Mouse (Mus musculus) liver, adult 2 months (tissue): ENCODE results near the gene Cdh22. TPM values are rescaled to one million over a fixed set of nuclear protein-coding genes. Genes with fewer than 3 reads are reported as not detected.

Experiments used
- DNase-seq: peaks from one replicate; pipeline ENCODE4 v3.0.0-alpha.2; 2011; ENCODE audit warnings: low read depth, low spot score; ENCODE audit errors: extremely low read depth
- H3K27ac ChIP-seq: fragments of 200-500 bp; replicated peaks from 2 replicates; pipeline ENCODE4 v1.5.1; 2012; ENCODE audit warnings: low read depth, mild to moderate bottlenecking, control low read depth, inconsistent platforms, low read length; ENCODE audit not compliant: insufficient read depth
- H3K27me3 ChIP-seq: fragments of 200-500 bp; 2 replicates; pipeline ENCODE4 v1.6.1; 2012; ENCODE audit warnings: mild to moderate bottlenecking, moderate library complexity, low read length, inconsistent platforms; ENCODE audit not compliant: control insufficient read depth, insufficient read depth
- H3K36me3 ChIP-seq: fragments of 200-500 bp; 2 replicates; pipeline ENCODE4 v1.6.1; 2012; ENCODE audit warnings: low read length, inconsistent platforms; ENCODE audit not compliant: control insufficient read depth, insufficient read depth
- H3K4me1 ChIP-seq: fragments of 200-500 bp; 2 replicates; pipeline ENCODE4 v1.6.1; 2011; ENCODE audit warnings: low read length; ENCODE audit not compliant: control insufficient read depth, insufficient read depth
- H3K4me3 ChIP-seq: fragments of 200-500 bp; 2 replicates; pipeline ENCODE4 v1.5.1; 2011; ENCODE audit warnings: low read depth, mild to moderate bottlenecking, control low read depth, low read length, moderate library complexity; ENCODE audit not compliant: insufficient read depth
- H3K79me2 ChIP-seq: fragments of 200-500 bp; 2 replicates; pipeline ENCODE4 v1.6.1; 2012; ENCODE audit warnings: inconsistent platforms, mild to moderate bottlenecking, low read length, moderate library complexity; ENCODE audit not compliant: control insufficient read depth, insufficient read depth
- H3K9ac ChIP-seq: fragments of 200-500 bp; 2 replicates; pipeline ENCODE4 v1.6.1; 2012; ENCODE audit warnings: low read depth, mild to moderate bottlenecking, control low read depth, inconsistent platforms, low read length
- CTCF ChIP-seq: fragments of 200-500 bp; IDR thresholded peaks from 2 replicates; pipeline ENCODE4 v1.5.1; 2011; ENCODE audit warnings: low read depth, low read length, control low read depth
- POLR2A ChIP-seq: fragments of 200-500 bp; IDR thresholded peaks from 2 replicates; pipeline ENCODE4 v1.6.1; 2011; ENCODE audit warnings: low read length, control low read depth; ENCODE audit not compliant: insufficient read depth; ENCODE audit errors: extremely low read depth
- whole genome bisulfite sequencing: fragments of 180-500 bp; shearing (Covaris S2); methylation state at CpG from one replicate; pipeline ENCODE4 v1.1.7; 2018; 5-methylcytosine and 5-hydroxymethylcytosine counted together
- polyA plus RNA-seq: library from polyadenylated mRNA; depleted of rRNA; stranded (reverse); fragments of >200 nt; gene quantifications from 2 replicates; pipeline ENCODE4 v1.2.3, GENCODE M21; 2012
- total RNA-seq: library from RNA; depleted of rRNA; stranded (reverse); fragments of >200 nt; gene quantifications from 2 replicates; pipeline ENCODE4 v1.2.3, GENCODE M21; 2014

Gene Cdh22
- total and polyA plus RNA-seq, 2 experiments: not detected

DNA sequence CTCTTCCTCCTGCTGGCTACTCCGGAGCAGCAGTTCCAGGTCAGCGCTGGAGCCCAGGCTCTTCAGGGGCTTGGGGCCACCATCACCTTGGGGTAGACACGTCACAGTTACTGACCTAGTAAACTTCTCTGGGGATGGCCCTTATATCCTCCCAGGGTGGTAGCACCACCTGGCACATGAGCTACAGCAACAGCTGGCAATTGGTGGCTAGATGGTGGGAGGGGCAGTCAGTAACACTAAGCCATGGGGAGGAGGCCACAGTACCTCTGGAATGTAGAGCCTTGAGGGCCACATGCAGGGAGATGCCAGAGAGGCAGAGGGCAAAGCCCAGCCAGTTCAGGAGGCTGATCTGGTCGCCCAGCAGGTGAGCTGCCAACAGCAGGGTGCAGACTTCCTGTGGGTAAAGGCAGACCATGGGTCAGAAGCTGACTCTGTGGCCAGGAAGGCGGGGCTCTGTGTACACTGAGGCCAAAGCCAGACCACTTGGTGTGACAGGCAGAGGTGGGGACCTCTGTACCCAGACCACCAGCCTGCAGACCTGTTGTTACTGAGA lies 42.6 kb upstream of the Cdh22 start:
- no peaks in the 10 kb centered on the region for H3K79me2 ChIP-seq
- H3K27me3 ChIP-seq: no peaks in the 10 kb centered on the region
- H3K4me3 ChIP-seq: no peak overlapping the region
- no peaks in the 10 kb centered on the region for H3K4me1 ChIP-seq
- TF ChIP-seq CTCF: no peak
- TF ChIP-seq POLR2A: no peak
- H3K9ac ChIP-seq: no peak overlapping the region
- H3K27ac ChIP-seq: no peak overlapping the region
- H3K36me3 ChIP-seq: no peaks in the 10 kb centered on the region
- no peak for DNase-seq
- WGBS: 89% methylated on average over 5 of the region's 5 CpGs

DNA sequence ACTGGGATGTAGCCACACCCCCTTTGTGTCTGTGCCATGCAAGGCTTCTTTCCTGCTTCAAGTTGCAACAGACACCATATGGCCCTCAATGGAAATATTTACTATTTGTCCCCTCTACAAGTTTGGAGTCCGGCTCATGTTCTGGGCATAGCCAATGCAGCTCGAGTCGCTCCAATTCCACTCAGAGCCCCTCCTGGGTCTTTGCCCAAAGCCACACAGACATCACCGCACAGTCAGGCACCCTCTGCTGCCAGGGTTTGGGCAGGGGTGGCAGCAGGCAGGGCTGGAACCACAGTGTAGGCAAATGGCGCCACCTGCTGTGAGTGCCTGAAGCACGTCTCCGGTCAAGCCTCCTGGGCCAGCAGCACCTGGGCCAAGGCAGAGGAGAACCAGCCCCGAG lies 41.2 kb upstream of the Cdh22 start:
- Histone ChIP-seq H3K79me2 (no peaks in the 10 kb centered on the region), H3K9ac (no peak overlapping the region), H3K27me3 (no peaks in the 10 kb centered on the region), H3K36me3 (no peaks in the 10 kb centered on the region), H3K4me3 (no peak overlapping the region), H3K4me1 (no peaks in the 10 kb centered on the region), H3K27ac (no peak overlapping the region)
- 37% methylated on average over 8 of the region's 8 CpGs for WGBS
- DNase-seq: peak; percentile 31
- peak; percentile 87 for TF ChIP-seq CTCF
- no peak for TF ChIP-seq POLR2A

- H3K79me2 ChIP-seq: no peaks in the 10 kb centered on the region
- WGBS: 72% methylated on average over 8 of the region's 8 CpGs
- H3K4me1 ChIP-seq: no peaks in the 10 kb centered on the region
- H3K9ac ChIP-seq: no peak overlapping the region
- no peak for TF ChIP-seq POLR2A
- no peak for TF ChIP-seq CTCF
- no peak for DNase-seq
- H3K27me3 ChIP-seq: no peaks in the 10 kb centered on the region
- H3K36me3 ChIP-seq: no peaks in the 10 kb centered on the region
- H3K4me3 ChIP-seq: no peak overlapping the region
- no peak overlapping the region for H3K27ac ChIP-seq
Observed at GRCm38 (mm10) chr2:165275124-165275640, 40.5 kb upstream of the Cdh22 start.

GRCm38 (mm10) chr2:165273589-165273988 lies 38.9 kb upstream of the Cdh22 start:
- no peak for DNase-seq
- TF ChIP-seq POLR2A: no peak
- no peak for TF ChIP-seq CTCF
- no peaks in the 10 kb centered on the region for H3K4me1 ChIP-seq
- no peak overlapping the region for H3K27ac ChIP-seq
- H3K4me3 ChIP-seq: no peak overlapping the region
- no peak overlapping the region for H3K9ac ChIP-seq
- H3K27me3 ChIP-seq: no peaks in the 10 kb centered on the region
- H3K36me3 ChIP-seq: no peaks in the 10 kb centered on the region
- H3K79me2 ChIP-seq: no peaks in the 10 kb centered on the region
- WGBS: 46% methylated on average over 4 of the region's 4 CpGs

- no peak for TF ChIP-seq CTCF
- no peak for TF ChIP-seq POLR2A
- Histone ChIP-seq H3K79me2 (no peaks in the 10 kb centered on the region), H3K4me1 (no peaks in the 10 kb centered on the region), H3K27me3 (no peaks in the 10 kb centered on the region), H3K27ac (no peak overlapping the region), H3K4me3 (no peak overlapping the region), H3K9ac (no peak overlapping the region), H3K36me3 (no peaks in the 10 kb centered on the region)
- 38% methylated on average over 8 of the region's 8 CpGs for WGBS
- no peak for DNase-seq
Observed at GRCm38 (mm10) chr2:165271326-165271725, 36.7 kb upstream of the Cdh22 start.

GRCm38 (mm10) chr2:165270858-165271257 lies 36.2 kb upstream of the Cdh22 start:
- TF ChIP-seq CTCF: no peak
- TF ChIP-seq POLR2A: no peak
- DNase-seq: no peak
- H3K4me1 ChIP-seq: no peaks in the 10 kb centered on the region
- whole genome bisulfite sequencing: 68% methylated on average over 7 of the region's 7 CpGs
- H3K27me3 ChIP-seq: no peaks in the 10 kb centered on the region
- no peak overlapping the region for H3K27ac ChIP-seq
- H3K9ac ChIP-seq: no peak overlapping the region
- no peaks in the 10 kb centered on the region for H3K79me2 ChIP-seq
- no peak overlapping the region for H3K4me3 ChIP-seq
- H3K36me3 ChIP-seq: no peaks in the 10 kb centered on the region
